Mouse (Mus musculus): ENCODE measurements around the gene Gm5800. TPM values are rescaled to one million over a fixed set of nuclear protein-coding genes. Genes with fewer than 3 reads are reported as not detected.
"Not testable (repeated sequence)": the region's sequence is repeated elsewhere in the genome, so short reads cannot be mapped to it uniquely, and the experiment has no call there.

The Gm5800 gene
- polyA plus RNA-seq (2012; rRNA removed) = not detected in 2 replicates

GRCm38 (mm10) chr14:51717083-51717482 lies at the start of gene Gm5800:
Gene Gm5800 (minus strand): TSS chr14:51717183.
- no peak within 1 kb of the TSS for H3K27ac ChIP-seq (ENCODE audit: insufficient read depth, low read depth, low read length)
- no peaks in the 10 kb centered on the region for H3K27me3 ChIP-seq (ENCODE audit: control insufficient read depth, insufficient read depth, low read length)
- H3K4me1 ChIP-seq (ENCODE audit: control insufficient read depth, insufficient read depth, insufficient read length, low read length) = no peaks in the 10 kb centered on the region
- 53% methylated on average over 1 of the region's 1 CpGs for WGBS
- H3K4me3 ChIP-seq (ENCODE audit: low read depth, low read length) = no peak within 1 kb of the TSS
- no peaks in the 10 kb centered on the region for H3K36me3 ChIP-seq (ENCODE audit: control insufficient read depth, insufficient read depth, low read length)
- TF ChIP-seq CTCF (IDR thresholded peaks at IDR 0.05; ENCODE audit: extremely low read depth, insufficient read length, insufficient replicate concordance, low read depth, low read length) (no peak), POLR2A (IDR thresholded peaks at IDR 0.05; ENCODE audit: low read depth, low read length) (no peak)

GRCm38 (mm10) chr14:51755944-51756343 lies 39.0 kb upstream of the Gm5800 start:
- Histone ChIP-seq H3K36me3 (ENCODE audit: control insufficient read depth, insufficient read depth, low read length) (no peaks in the 10 kb centered on the region), H3K27ac (ENCODE audit: insufficient read depth, low read depth, low read length) (no peak overlapping the region), H3K4me1 (ENCODE audit: control insufficient read depth, insufficient read depth, insufficient read length, low read length) (no peaks in the 10 kb centered on the region), H3K4me3 (ENCODE audit: low read depth, low read length) (no peak overlapping the region), H3K27me3 (ENCODE audit: control insufficient read depth, insufficient read depth, low read length) (no peaks in the 10 kb centered on the region)
- 69% methylated on average over 2 of the region's 2 CpGs for WGBS
- TF ChIP-seq CTCF (IDR thresholded peaks at IDR 0.05; ENCODE audit: extremely low read depth, insufficient read length, insufficient replicate concordance, low read depth, low read length) (no peak), POLR2A (IDR thresholded peaks at IDR 0.05; ENCODE audit: low read depth, low read length) (no peak)

- Histone ChIP-seq H3K36me3 (ENCODE audit: control insufficient read depth, insufficient read depth, low read length) (no peaks in the 10 kb centered on the region), H3K27ac (ENCODE audit: insufficient read depth, low read depth, low read length) (no peak overlapping the region), H3K27me3 (ENCODE audit: control insufficient read depth, insufficient read depth, low read length) (peaks cover 3% of the 10 kb centered on the region; the same call in 1 of the 2 replicates), H3K4me3 (ENCODE audit: low read depth, low read length) (no peak overlapping the region), H3K4me1 (ENCODE audit: control insufficient read depth, insufficient read depth, insufficient read length, low read length) (no peaks in the 10 kb centered on the region)
- WGBS = 2% methylated on average over 42 of the region's 42 CpGs
- TF ChIP-seq CTCF (IDR thresholded peaks at IDR 0.05; ENCODE audit: extremely low read depth, insufficient read length, insufficient replicate concordance, low read depth, low read length) = no peak
- TF ChIP-seq POLR2A (IDR thresholded peaks at IDR 0.05; ENCODE audit: low read depth, low read length) = no peak
Measured at GRCm38 (mm10) chr14:51740347-51741170, 23.6 kb upstream of the Gm5800 start.

GRCm38 (mm10) chr14:51739150-51739993 lies 22.4 kb upstream of the Gm5800 start:
- Histone ChIP-seq H3K27me3 (ENCODE audit: control insufficient read depth, insufficient read depth, low read length) (peaks cover 3% of the 10 kb centered on the region; the same call in 1 of the 2 replicates), H3K4me1 (ENCODE audit: control insufficient read depth, insufficient read depth, insufficient read length, low read length) (no peaks in the 10 kb centered on the region), H3K27ac (ENCODE audit: insufficient read depth, low read depth, low read length) (no peak overlapping the region), H3K36me3 (ENCODE audit: control insufficient read depth, insufficient read depth, low read length) (no peaks in the 10 kb centered on the region), H3K4me3 (ENCODE audit: low read depth, low read length) (no peak overlapping the region)
- no peak for TF ChIP-seq POLR2A (IDR thresholded peaks at IDR 0.05; ENCODE audit: low read depth, low read length)
- no peak for TF ChIP-seq CTCF (IDR thresholded peaks at IDR 0.05; ENCODE audit: extremely low read depth, insufficient read length, insufficient replicate concordance, low read depth, low read length)
- 3% methylated on average over 24 of the region's 24 CpGs for WGBS

- Histone ChIP-seq H3K36me3 (ENCODE audit: control insufficient read depth, insufficient read depth, low read length) (no peaks in the 10 kb centered on the region), H3K4me3 (ENCODE audit: low read depth, low read length) (no peak overlapping the region), H3K27ac (ENCODE audit: insufficient read depth, low read depth, low read length) (no peak overlapping the region), H3K4me1 (ENCODE audit: control insufficient read depth, insufficient read depth, insufficient read length, low read length) (no peaks in the 10 kb centered on the region), H3K27me3 (ENCODE audit: control insufficient read depth, insufficient read depth, low read length) (peaks cover 3% of the 10 kb centered on the region; the same call in 1 of the 2 replicates)
- no peak for TF ChIP-seq POLR2A (IDR thresholded peaks at IDR 0.05; ENCODE audit: low read depth, low read length)
- no peak for TF ChIP-seq CTCF (IDR thresholded peaks at IDR 0.05; ENCODE audit: extremely low read depth, insufficient read length, insufficient replicate concordance, low read depth, low read length)
- WGBS = 5% methylated on average over 29 of the region's 29 CpGs
Measured at GRCm38 (mm10) chr14:51738411-51739149, 21.6 kb upstream of the Gm5800 start.

- H3K27ac ChIP-seq (ENCODE audit: insufficient read depth, low read depth, low read length) = no peak overlapping the region
- H3K36me3 ChIP-seq (ENCODE audit: control insufficient read depth, insufficient read depth, low read length) = no peaks in the 10 kb centered on the region
- TF ChIP-seq CTCF (IDR thresholded peaks at IDR 0.05; ENCODE audit: extremely low read depth, insufficient read length, insufficient replicate concordance, low read depth, low read length) = no peak
- no peak for TF ChIP-seq POLR2A (IDR thresholded peaks at IDR 0.05; ENCODE audit: low read depth, low read length)
- 28% methylated on average over 12 of the region's 12 CpGs for WGBS
- peaks cover 3% of the 10 kb centered on the region; the same call in 1 of the 2 replicates for H3K27me3 ChIP-seq (ENCODE audit: control insufficient read depth, insufficient read depth, low read length)
- H3K4me1 ChIP-seq (ENCODE audit: control insufficient read depth, insufficient read depth, insufficient read length, low read length) = no peaks in the 10 kb centered on the region
- no peak overlapping the region for H3K4me3 ChIP-seq (ENCODE audit: low read depth, low read length)
Measured at GRCm38 (mm10) chr14:51737967-51738366, 21.0 kb upstream of the Gm5800 start.

GRCm38 (mm10) chr14:51695368-51695767 lies 21.6 kb downstream of the Gm5800 start, which contains the start of gene Gm17079:
Gene Gm17079 (minus strand): TSS chr14:51695468.
- H3K4me1 ChIP-seq (ENCODE audit: control insufficient read depth, insufficient read depth, insufficient read length, low read length) = not testable (repeated sequence)
- WGBS = 89% methylated on average over 2 of the region's 2 CpGs

More at GRCm38 (mm10) chr14:51695368-51695767, 21.6 kb downstream of the Gm5800 start, which contains the start of gene Gm17079:
- H3K36me3 ChIP-seq (ENCODE audit: control insufficient read depth, insufficient read depth, low read length); H3K27ac ChIP-seq (ENCODE audit: insufficient read depth, low read depth, low read length); H3K27me3 ChIP-seq (ENCODE audit: control insufficient read depth, insufficient read depth, low read length); H3K4me3 ChIP-seq (ENCODE audit: low read depth, low read length): not testable (repeated sequence)
